Mouse (Mus musculus) CD4-positive, CD25-positive, alpha-beta regulatory T cell, adult 4 months (primary cell): Measurements from ENCODE around the gene 2610301B20Rik. TPM values are rescaled to one million over a fixed set of nuclear protein-coding genes. Genes with fewer than 3 reads are reported as not detected.
"Not testable (repeated sequence)": the region's sequence is repeated elsewhere in the genome, so short reads cannot be mapped to it uniquely, and the experiment has no call there.

ENCODE experiments used
- ATAC-seq: one replicate; pipeline ENCODE4 v1.8.0; 2017
- polyA plus RNA-seq, 2 experiments: library from polyadenylated mRNA; unstranded; fragments of 100-300 nt; shearing (Covaris generic); gene quantifications; one replicate each; pipeline ENCODE4 v1.2.1; 2017

2610301B20Rik gene
- polyA plus RNA-seq, 2 experiments from 2014 or later, result 6.6 to 8.0 TPM

DNA sequence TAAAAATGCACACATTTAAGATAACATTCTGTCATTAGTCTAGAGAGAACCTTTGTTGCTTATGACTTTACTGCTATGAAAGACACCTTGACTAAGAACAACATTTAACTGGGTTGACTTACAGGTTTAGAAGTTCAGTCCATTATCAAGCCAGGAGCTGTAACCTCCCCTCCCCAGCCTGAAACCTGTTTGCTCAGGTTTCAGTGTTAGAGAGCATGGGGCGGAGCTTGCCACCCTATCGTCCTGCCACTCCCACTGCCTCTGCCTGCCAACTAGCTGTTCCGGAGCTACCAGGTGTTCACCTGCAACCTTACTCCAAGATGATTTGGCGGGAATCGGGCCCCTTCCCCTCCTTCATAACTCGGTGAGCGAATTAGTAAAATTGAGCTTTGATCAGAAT is 37.1 kb downstream of the 2610301B20Rik start:
- ATAC-seq, result not testable (repeated sequence)

DNA sequence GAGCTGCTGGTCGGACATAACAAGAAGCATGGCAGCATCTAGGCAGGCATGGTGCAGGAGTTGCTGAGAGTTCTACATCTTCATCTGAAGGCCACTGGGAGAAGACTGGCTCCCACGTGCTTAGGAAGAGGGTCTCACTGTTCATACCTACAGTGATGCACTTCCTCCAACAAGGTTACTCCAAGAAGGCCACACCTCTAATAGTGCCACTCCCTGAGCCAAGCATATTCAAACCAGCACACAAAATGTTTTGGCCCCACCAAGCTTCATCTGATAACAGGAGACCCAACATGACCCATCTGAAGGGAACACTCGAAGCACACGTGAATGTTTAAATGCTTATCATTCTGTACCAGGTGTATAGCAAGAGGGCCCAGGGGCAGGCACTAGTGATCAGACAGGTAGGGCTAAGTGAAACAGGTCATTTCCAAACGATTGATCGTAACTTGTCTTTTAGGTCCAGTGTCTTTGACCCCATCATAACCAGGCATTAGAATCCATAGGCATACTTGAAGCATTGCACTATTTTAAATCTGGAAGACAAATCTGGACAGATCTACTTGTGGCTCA is 37.7 kb downstream of the 2610301B20Rik start:
- ATAC-seq, result no peak

DNA sequence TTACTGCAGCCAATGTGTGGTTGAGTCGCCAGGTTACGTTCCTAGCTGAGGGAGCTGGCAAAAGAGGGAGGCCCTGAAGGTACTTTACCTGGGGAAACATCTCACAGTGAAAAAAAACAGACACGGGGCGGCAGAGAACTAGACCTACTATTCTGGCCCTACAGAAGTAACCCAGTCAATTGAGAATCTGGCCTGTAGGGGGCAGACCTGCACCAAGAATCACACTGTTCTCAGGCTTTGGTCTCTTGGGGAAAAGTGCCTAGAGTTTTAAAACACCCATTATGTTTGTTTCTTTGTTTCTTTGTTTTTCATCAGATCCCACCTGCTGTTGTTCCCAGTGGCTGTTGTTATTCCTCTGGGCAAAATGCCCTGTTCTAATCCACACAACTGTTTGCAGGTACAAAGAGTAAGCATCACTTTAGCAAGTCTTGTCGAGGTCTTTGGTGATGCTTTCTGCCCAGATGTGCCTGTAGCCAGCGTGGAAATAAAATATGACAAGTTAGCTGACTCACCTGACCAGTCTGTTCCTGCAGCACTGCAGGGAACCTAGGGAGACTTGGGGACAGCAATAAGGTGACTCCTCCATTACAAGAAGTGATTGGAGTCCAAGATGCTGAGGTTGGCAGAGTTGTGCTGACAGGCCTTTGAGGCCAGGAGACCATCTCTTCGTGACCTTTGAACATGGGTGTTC is 38.5 kb downstream of the 2610301B20Rik start:
- peak; percentile 99 for ATAC-seq

DNA sequence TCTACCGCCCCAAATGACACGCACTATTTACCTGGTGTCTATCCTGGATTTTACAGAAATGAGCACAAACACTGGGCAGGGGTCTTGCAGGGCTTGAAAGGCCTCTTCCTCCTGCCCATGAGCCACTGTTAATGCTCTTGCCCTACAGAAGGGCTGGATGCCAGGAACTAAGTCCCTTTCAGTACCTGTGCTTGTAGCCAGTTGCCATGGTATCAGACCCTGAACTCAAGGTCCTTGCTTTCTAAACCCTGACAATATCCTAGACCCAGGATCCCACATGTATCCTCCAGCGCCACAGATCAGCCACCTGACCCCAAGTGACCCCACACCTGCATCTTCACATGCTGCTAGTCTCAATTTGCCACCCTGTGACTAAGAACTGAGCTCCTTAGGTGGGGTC is 39.1 kb downstream of the 2610301B20Rik start:
- ATAC-seq, result no peak

DNA sequence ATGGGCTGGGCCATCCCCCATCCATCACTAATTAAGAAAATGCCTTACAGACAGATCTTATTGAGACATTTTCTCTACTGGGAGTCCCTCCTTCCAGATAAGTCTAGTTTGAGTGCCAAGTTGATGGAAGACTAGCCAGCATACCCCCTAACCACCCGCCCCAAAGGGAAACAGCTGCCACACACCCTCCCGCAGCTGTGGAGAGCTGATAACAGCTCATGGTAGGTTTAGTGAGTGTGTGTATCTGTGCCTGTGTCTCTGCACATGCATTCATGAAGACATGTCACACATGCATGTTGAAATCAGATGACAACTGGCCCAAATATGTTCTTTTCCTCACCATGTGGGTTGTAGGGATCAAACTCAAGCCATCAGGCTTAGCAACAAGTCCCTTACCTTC is 40.5 kb downstream of the 2610301B20Rik start:
- no peak for ATAC-seq

DNA sequence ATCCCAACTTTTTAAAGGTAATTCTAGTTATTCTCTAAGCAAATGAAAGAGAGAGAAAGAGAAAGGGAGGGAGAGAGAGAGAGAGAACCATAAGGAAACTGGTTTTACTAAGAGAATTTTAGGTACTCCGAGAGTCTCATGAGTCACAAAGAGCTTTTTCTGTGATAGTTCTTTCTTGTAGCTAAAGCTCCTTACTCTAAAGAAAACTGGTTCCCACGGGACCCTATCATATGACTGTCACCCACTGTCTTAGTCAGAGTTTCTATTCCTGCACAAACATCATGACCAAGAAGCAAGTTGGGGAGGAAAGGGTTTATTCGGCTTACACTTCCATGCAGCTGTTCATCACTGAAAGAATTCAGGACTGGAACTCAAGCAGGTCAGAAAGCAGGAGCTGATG is 41.0 kb downstream of the 2610301B20Rik start:
- ATAC-seq, result no peak

DNA sequence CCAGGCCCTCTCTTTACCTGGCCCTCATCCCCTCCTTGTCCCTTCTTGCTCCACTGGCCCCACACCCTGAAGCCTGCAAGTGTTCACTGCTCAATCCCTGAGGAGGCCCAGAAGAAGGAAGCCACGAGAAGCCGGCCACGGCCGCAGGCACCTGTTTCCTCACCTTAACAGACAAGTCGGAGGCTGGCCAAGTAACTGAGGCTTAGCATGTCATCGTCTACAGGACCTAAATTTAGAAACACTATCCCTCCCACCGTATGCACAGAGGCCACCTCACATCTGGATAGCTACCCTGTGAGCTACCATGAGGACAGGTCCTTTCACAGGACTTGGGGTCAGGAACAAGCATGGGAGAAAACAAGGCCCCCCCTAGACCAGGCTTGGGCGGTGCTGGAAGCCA is 44.1 kb downstream of the 2610301B20Rik start:
- ATAC-seq, result peak; percentile 15

DNA sequence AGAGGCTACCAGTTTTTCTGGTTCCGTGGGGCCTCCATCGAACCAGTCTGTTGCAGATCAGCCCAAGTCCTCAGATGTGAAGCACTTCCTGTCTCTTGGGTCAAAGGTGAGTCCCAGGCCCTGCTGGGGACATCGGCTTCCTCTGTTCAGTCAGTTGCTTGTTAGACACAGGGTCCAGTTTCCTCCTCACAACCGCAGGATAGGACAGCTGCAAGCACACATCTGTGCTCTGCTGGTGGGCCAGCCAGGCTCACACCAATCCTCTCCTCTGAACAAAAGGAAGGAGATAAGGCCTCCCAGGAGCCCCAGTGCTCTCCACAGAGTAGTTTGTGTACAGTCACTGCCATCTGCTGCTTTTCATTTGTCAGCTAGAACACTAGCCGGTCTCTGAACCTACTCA is 44.8 kb downstream of the 2610301B20Rik start:
- ATAC-seq, result peak; percentile 88

DNA sequence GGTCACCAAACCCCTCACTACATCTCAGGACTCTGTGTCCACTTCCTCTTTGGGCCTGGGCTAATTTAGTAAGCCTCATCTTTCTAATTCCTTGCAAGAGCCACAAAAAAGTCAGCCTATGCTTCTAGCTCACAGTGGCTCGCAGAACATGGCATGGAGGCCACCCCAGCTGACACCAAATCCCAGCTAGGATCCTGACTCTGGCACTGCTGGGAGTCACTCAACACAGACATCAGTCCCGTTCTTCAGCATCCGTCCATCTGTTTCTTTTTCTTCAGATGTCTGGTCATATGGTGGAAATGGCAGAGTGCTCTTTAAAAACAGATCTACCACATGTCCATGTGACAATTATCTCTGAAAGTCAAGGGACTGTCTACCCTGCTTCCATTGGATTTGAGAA is 45.2 kb downstream of the 2610301B20Rik start:
- ATAC-seq, result no peak

DNA sequence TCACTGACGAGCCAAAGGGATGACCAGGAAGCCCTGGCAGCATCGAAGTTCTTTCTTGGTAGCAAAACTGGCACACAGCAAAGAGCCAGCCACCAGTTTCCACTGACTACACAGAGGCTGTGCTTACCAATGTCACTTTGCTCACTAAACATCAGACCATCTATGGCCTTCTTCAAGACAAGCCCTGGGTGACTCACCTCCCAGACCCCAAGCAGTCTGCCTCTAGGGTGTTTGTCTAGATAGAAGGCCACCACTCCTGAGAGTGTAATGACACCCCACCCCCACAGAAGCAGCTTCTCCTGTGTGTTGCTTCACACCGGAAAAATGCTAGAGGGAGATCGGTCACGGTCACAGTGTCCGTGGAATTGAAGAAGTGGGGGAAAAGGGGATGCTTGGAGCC is 45.7 kb downstream of the 2610301B20Rik start:
- no peak for ATAC-seq

DNA sequence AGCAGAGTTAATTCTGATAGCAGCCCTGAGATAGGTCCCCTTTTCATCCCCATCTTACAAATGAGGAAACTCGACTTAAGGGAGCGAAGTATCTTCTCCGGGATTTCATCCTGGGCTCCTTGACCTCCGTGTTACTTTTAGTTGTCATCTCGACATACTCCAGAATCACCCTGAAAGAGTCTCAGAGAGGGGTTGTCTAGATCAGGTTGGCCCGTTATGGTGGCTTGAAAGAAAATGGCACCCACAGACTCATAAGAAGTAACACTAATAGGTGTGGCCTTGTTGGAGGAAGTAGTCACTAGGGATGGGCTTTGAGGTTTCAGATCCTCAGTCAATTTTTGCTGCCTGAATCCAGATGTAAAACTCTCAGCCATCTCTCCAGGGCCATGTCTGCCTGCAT is 46.3 kb downstream of the 2610301B20Rik start:
- ATAC-seq, result no peak

DNA sequence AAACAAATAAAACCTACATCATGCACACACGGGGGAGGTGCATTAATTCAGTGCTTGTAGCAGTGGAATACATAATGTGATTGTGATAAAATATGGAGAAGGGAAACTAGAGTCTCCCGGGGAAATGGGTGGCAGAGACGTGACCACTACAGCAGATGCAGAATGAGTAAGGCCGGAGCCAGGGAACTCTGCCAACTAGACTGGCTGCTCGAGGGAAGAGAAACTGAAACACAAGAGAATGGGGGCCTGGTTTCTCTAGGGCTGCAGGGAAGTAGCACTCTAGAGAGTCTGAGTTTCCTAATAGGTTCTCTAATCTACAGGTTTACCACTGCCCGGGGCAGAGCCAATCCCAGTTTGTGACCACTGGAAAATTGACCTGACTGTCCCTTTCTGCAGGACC is 48.9 kb downstream of the 2610301B20Rik start:
- no peak for ATAC-seq

DNA sequence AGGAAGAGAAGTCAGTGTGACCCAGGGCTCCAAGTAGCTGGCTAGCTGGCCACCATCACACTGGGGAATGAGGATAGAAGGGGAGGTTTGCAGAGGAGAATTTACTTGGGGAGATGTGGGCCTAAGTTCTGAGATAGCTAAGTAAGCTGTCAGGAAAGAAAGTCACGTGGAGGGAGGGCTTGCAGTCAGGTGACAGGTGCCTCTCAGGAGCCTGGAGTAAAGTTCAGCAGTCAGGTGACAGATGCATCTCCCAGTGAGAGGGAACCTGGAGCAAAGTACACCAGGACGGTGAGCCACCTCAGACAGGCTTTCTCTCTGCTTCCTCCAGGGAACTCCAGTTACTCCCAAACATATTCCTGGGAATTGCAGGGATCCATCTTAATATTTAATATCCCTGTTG is 49.8 kb downstream of the 2610301B20Rik start:
- ATAC-seq, result no peak

DNA sequence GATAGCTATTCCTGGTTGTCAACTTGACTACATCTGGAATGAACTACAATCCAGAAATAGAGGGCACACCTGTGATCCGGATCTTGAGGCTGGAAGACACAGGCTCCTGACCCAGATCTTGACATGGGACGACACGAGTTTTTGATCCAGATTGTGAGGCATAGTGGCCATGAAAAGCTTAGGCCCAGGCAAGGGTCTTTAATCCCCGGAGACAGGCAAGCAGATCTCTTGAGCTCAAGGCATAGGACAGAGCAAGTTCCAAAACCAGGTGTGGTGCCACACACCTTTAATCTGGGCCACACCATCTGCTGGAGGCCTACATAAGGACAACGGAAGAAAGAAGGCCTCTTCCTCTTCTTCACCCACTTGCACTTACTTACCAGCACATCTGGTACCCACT is 50.2 kb downstream of the 2610301B20Rik start:
- no peak for ATAC-seq

DNA sequence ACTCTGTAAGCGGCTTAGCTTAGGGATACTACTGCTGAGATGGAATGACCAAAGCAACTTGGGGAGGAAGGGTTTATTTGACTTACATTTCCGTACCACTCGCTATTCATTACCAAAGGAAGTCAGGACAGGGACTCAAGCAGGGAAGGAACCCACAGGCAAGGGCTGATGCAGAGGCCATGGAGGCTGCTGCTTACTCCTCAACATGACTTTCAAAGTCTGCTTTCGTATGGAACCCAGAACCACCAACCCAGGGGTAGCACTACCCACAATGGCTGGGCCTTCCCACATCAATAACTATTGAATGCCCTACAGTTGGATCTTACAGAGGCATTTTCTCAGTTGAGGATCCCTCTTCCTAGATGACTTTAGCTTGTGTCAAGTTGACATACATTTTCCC is 52.1 kb downstream of the 2610301B20Rik start:
- no peak for ATAC-seq

DNA sequence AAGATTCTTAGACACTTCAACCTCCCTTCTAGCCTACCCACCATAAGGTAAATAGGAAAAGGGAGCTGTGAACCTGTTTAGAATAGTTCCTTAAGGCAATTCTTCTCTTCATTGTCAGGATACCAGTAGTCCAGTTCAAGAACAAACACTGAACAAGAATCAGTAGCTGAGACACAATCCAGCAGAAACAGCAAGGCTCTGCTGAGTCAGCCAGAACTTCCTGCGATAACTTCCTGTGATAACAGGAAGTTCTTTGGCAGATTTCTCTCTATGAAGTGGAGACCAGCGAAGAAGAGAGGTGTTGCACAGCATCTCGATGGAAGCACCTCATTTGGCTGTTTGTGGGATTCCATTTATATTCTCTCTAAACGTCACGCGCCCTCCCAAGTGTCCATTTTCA is 53.9 kb downstream of the 2610301B20Rik start:
- no peak for ATAC-seq

DNA sequence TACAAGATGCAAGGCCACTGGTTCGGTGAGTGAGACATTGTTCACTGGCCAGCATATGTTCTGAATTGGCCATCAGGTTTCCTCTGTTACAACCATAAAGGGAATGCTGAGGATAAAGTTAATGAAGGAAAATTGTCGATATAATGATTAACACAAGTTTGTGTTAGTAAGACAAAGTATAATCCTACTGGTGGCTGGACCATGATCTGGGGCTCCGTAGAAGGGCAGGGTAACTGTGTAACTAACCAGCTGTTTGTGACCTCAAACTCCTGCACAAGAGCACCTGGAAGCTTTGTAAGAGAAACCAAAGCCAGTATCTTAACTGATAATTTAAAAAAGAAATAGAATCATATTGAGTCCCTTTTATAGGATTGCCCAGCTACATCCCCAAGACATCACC is 55.4 kb downstream of the 2610301B20Rik start:
- no peak for ATAC-seq

DNA sequence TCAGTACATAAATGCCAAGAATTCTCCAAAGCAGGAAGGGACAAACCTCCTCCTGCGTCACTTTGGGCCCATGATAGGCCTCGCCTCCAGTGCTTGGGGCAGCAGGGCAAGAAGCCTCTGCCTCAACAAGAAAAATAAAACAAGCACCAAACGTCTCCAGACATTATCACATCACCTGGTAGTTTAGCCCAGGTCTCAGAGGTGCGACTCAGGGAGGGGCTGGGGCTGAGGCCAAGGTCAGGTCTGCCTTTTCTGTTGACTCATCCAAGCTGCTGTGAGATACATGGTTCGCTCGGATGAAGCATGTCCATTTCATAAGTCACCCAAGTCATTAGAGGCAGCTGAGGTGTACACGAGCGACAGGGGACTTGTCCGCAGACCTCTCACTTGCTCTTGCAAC is 56.7 kb downstream of the 2610301B20Rik start:
- no peak for ATAC-seq

DNA sequence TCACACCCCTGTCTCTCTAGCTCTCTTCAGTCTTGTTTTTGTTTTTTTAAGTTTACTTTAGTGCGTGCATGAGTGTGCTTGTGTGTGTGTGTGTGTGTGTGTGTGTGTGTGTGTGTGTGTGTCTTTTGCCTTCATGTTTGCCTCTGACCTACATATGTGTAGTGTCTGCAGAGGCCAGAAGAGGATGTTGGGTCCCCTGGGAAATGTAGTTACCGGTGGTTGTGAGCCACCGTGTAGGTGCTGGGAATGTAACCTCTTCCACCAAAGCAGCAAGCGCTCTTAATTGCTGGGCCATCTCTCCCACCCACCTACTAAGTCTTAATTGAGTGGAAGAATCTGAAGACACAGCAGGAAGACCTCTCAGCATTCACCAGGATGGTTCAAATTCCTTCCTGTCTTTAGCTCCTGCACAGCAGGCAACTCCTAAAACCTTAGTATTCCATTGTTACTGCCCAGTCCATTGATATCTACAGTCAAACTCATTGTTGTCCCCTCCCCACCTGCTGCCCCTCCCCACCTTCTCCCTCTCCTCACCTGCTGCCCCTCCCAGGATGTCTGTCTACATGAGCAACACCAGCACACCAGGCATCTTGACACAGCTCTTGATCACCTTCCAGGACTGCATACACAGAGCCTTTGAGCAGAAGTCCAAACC is 57.9 kb downstream of the 2610301B20Rik start:
- ATAC-seq, result no peak

DNA sequence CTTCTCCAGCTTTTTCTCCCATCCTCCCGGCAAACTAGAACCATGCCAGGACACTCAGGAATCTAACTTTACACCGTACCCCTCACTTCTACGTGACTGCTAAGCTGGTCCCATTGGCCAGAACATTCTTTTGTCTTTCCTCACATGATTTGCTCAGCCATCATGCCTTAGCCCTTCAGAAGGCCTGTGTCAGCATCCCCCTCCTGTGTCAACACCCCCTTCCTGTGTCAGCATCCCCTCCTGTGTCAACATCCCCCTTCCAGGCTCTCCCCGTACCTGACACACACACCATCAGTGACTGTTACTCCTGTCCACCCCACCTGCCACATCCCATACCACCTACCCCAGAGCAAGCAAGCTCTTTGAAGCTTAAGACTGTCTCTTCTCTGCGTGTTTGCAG is 58.5 kb downstream of the 2610301B20Rik start:
- no peak for ATAC-seq

DNA sequence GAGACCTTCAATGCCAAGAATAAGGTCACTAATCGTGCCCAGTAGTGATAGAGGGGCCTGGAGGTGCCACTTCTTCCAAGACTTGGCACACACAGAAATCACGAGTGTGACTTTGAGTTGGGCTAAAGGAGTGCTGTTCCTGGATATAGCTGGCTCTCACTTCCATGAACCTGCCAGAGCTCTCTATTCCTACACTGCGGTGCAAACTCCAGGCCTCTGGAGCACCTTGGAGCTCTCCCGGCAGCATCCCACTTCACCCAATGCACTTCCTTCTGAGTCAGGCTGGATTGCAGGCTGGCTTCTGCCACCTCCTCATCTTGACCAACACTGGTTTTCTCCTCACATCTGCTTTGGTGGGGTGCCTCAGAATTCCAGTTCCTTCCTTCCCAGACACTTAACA is 62.5 kb downstream of the 2610301B20Rik start:
- ATAC-seq, result no peak
